Mouse (Mus musculus): ENCODE data around the gene Kdm2a. TPM values are rescaled to one million over a fixed set of nuclear protein-coding genes. Genes with fewer than 3 reads are reported as not detected.

Gene Kdm2a
- polyA plus RNA-seq, 1 experiment, result 74.3 TPM

GRCm38 (mm10) chr19:4300271-4300704, 97.8 kb downstream of the Kdm2a start:
- TF ChIP-seq CTCF (conservative IDR thresholded peaks at IDR 0.05; ENCODE audit: insufficient read depth, insufficient read length, low read depth, low read length) (no peak), POLR2A (IDR thresholded peaks at IDR 0.05; ENCODE audit: low read depth, low read length) (no peak)
- WGBS, result 52% methylated on average over 7 of the region's 7 CpGs
- peak overlapping the region; percentile 25; the same call in 1 of the 2 replicates for H3K27ac ChIP-seq (ENCODE audit: insufficient read depth, low read depth, low read length)

DNA sequence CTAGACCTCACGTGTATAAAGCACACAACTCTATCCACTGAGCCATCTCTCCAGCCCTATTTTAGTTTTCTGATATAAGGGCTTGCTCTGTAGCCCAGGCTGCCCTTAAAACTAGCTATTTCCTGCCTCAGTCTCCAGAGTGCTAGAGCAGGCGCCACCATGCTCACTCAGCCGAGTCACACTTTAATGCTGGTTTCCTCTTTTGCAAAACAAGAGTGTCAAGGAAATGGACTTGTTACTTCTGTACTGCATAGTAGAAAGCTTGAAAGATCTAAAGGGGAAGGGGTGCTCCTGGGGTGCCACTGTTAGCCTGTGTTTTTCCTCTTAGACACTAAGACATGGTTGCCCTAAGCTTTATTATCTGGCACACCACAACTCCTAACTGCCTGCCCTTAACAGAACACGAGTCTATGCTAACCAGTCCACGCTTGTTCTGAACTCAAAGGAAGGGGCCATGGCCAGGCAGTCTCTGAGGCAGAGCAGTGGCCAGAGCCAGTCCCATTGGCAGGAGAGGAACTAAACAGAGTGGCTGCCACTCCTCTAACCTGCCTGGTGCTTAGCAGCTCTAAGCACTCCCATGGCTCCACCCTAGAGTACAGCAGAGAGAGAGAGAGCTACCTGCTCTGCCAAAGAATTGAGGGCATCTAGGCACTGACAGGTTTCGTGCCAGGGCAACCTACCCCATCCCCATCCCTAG, 98.4 kb downstream of the Kdm2a start:
- peaks cover 45% of the 10 kb centered on the region for H3K4me1 ChIP-seq (ENCODE audit: control insufficient read depth, insufficient read depth, low read length)
- no peak for TF ChIP-seq CTCF (conservative IDR thresholded peaks at IDR 0.05; ENCODE audit: insufficient read depth, insufficient read length, low read depth, low read length)
- TF ChIP-seq POLR2A (IDR thresholded peaks at IDR 0.05; ENCODE audit: low read depth, low read length), result no peak
- H3K27me3 ChIP-seq (replicated peaks; ENCODE audit: control insufficient read depth, insufficient read depth, low read length), result no peaks in the 10 kb centered on the region
- H3K4me3 ChIP-seq (ENCODE audit: insufficient read depth, low read depth, low read length), result no peak overlapping the region
- peak overlapping the region; percentile 25 for H3K27ac ChIP-seq (ENCODE audit: insufficient read depth, low read depth, low read length)
- DNase-seq, result no peak
- WGBS, result 58% methylated on average over 6 of the region's 6 CpGs
- no peaks in the 10 kb centered on the region for H3K36me3 ChIP-seq (ENCODE audit: control insufficient read depth, insufficient read depth, low read length)

More at GRCm38 (mm10) chr19:4300271-4300704, 97.8 kb downstream of the Kdm2a start:
- Histone ChIP-seq H3K4me1 (ENCODE audit: control insufficient read depth, insufficient read depth, low read length) (peaks cover 51% of the 10 kb centered on the region), H3K36me3 (ENCODE audit: control insufficient read depth, insufficient read depth, low read length) (no peaks in the 10 kb centered on the region), H3K27me3 (replicated peaks; ENCODE audit: control insufficient read depth, insufficient read depth, low read length) (no peaks in the 10 kb centered on the region), H3K4me3 (ENCODE audit: insufficient read depth, low read depth, low read length) (no peak overlapping the region)
- DNase-seq, result peak; percentile 48

DNA sequence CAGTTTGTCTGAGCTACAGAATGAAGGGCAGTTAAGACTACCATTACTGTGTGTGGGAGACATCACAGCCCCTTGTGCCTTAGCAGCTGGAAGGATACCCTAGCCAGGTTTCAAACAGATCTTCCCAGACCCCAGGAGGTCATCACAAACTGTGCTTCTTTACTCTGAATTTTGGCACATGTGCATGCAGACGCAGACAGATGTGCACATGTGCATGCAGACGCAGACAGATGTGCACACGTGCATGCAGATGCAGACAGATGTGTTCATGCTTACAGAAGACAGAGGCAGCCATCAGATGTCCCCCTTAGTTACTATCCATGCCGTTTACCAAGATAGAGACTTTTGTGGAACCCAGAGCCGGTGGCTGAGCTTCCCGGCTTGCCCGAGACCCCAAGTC, 99.0 kb downstream of the Kdm2a start:
- Histone ChIP-seq H3K4me3 (ENCODE audit: insufficient read depth, low read depth, low read length) (no peak overlapping the region), H3K27ac (ENCODE audit: insufficient read depth, low read depth, low read length) (no peak overlapping the region), H3K4me1 (ENCODE audit: control insufficient read depth, insufficient read depth, low read length) (peaks cover 42% of the 10 kb centered on the region), H3K36me3 (ENCODE audit: control insufficient read depth, insufficient read depth, low read length) (no peaks in the 10 kb centered on the region), H3K27me3 (replicated peaks; ENCODE audit: control insufficient read depth, insufficient read depth, low read length) (no peaks in the 10 kb centered on the region)
- TF ChIP-seq CTCF (conservative IDR thresholded peaks at IDR 0.05; ENCODE audit: insufficient read depth, insufficient read length, low read depth, low read length) (no peak), POLR2A (IDR thresholded peaks at IDR 0.05; ENCODE audit: low read depth, low read length) (no peak)
- no peak for DNase-seq
- 92% methylated on average over 7 of the region's 7 CpGs for WGBS

DNA sequence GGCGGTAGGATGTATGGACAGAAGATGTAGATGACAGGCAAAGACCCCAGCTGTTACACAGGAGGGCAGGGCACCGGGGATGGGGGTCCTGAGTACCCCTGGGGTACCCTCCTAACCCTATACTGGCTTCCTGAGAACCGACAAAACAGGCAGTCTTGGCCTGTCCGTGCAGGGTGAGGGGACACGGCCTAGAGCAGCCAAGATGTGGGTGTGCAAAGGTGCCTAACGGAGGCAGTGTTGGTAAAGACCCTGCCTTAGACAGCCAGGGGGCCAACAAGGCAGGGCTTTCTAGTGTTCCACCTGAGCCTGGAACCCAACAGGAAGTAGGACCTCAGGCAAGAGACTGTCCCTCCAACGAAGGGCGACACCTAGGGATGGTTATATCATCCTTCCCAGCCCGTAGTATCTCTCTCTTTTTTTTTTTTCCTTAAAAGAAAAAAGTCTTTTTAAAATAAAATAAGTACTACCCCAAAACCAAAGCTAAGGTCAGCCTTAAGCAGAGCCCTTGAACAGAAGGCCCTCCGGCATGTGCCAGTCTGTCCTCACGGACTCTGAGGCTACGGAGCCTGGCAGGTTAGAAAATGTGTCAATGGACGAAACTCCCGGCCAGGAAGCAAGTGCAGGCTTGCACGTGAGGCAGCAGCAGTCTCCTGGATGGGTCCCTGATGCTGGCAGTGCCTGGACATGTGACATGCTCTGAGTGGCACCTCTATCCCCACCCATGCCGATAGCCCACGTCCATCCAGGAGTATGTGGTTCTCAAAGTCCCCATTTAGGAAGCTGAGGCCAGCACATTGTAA, 99.6 kb downstream of the Kdm2a start:
- TF ChIP-seq CTCF (conservative IDR thresholded peaks at IDR 0.05; ENCODE audit: insufficient read depth, insufficient read length, low read depth, low read length), result no peak
- no peak for TF ChIP-seq POLR2A (IDR thresholded peaks at IDR 0.05; ENCODE audit: low read depth, low read length)
- Histone ChIP-seq H3K36me3 (ENCODE audit: control insufficient read depth, insufficient read depth, low read length) (no peaks in the 10 kb centered on the region), H3K4me1 (ENCODE audit: control insufficient read depth, insufficient read depth, low read length) (peaks cover 40% of the 10 kb centered on the region), H3K27ac (ENCODE audit: insufficient read depth, low read depth, low read length) (no peak overlapping the region), H3K27me3 (replicated peaks; ENCODE audit: control insufficient read depth, insufficient read depth, low read length) (no peaks in the 10 kb centered on the region), H3K4me3 (ENCODE audit: insufficient read depth, low read depth, low read length) (no peak overlapping the region)
- WGBS, result 77% methylated on average over 17 of the region's 17 CpGs
- no peak for DNase-seq

GRCm38 (mm10) chr19:4297851-4298250, 100.2 kb downstream of the Kdm2a start:
- no peak overlapping the region for H3K4me3 ChIP-seq (ENCODE audit: insufficient read depth, low read depth, low read length)
- H3K27ac ChIP-seq (ENCODE audit: insufficient read depth, low read depth, low read length), result no peak overlapping the region
- 76% methylated on average over 5 of the region's 5 CpGs for WGBS
- no peak for TF ChIP-seq CTCF (conservative IDR thresholded peaks at IDR 0.05; ENCODE audit: insufficient read depth, insufficient read length, low read depth, low read length)
- TF ChIP-seq POLR2A (IDR thresholded peaks at IDR 0.05; ENCODE audit: low read depth, low read length), result no peak
- no peaks in the 10 kb centered on the region for H3K36me3 ChIP-seq (ENCODE audit: control insufficient read depth, insufficient read depth, low read length)
- no peak for DNase-seq
- H3K27me3 ChIP-seq (replicated peaks; ENCODE audit: control insufficient read depth, insufficient read depth, low read length), result no peaks in the 10 kb centered on the region
- H3K4me1 ChIP-seq (ENCODE audit: control insufficient read depth, insufficient read depth, low read length), result peaks cover 34% of the 10 kb centered on the region

GRCm38 (mm10) chr19:4296611-4297010, 101.5 kb downstream of the Kdm2a start:
- H3K27me3 ChIP-seq (replicated peaks; ENCODE audit: control insufficient read depth, insufficient read depth, low read length), result no peaks in the 10 kb centered on the region
- DNase-seq, result no peak
- no peak for TF ChIP-seq POLR2A (IDR thresholded peaks at IDR 0.05; ENCODE audit: low read depth, low read length)
- no peak for TF ChIP-seq CTCF (conservative IDR thresholded peaks at IDR 0.05; ENCODE audit: insufficient read depth, insufficient read length, low read depth, low read length)
- WGBS, result 83% methylated on average over 2 of the region's 2 CpGs
- H3K27ac ChIP-seq (ENCODE audit: insufficient read depth, low read depth, low read length), result no peak overlapping the region
- H3K4me1 ChIP-seq (ENCODE audit: control insufficient read depth, insufficient read depth, low read length), result peaks cover 22% of the 10 kb centered on the region
- no peak overlapping the region for H3K4me3 ChIP-seq (ENCODE audit: insufficient read depth, low read depth, low read length)
- H3K36me3 ChIP-seq (ENCODE audit: control insufficient read depth, insufficient read depth, low read length), result no peaks in the 10 kb centered on the region

GRCm38 (mm10) chr19:4295391-4295790, 102.7 kb downstream of the Kdm2a start:
- H3K4me1 ChIP-seq (ENCODE audit: control insufficient read depth, insufficient read depth, low read length), result peaks cover 14% of the 10 kb centered on the region
- WGBS, result 85% methylated on average over 4 of the region's 4 CpGs
- H3K4me3 ChIP-seq (ENCODE audit: insufficient read depth, low read depth, low read length), result no peak overlapping the region
- no peaks in the 10 kb centered on the region; the same call in 1 of the 2 replicates for H3K36me3 ChIP-seq (ENCODE audit: control insufficient read depth, insufficient read depth, low read length)
- H3K27ac ChIP-seq (ENCODE audit: insufficient read depth, low read depth, low read length), result no peak overlapping the region
- no peaks in the 10 kb centered on the region for H3K27me3 ChIP-seq (replicated peaks; ENCODE audit: control insufficient read depth, insufficient read depth, low read length)
- TF ChIP-seq POLR2A (IDR thresholded peaks at IDR 0.05; ENCODE audit: low read depth, low read length) (no peak), CTCF (conservative IDR thresholded peaks at IDR 0.05; ENCODE audit: insufficient read depth, insufficient read length, low read depth, low read length) (no peak)
- DNase-seq, result no peak

All from kidney, adult 2 months (tissue).